ENCODE assay signal across 19 mouse cellular contexts in the genomic region with DNA sequence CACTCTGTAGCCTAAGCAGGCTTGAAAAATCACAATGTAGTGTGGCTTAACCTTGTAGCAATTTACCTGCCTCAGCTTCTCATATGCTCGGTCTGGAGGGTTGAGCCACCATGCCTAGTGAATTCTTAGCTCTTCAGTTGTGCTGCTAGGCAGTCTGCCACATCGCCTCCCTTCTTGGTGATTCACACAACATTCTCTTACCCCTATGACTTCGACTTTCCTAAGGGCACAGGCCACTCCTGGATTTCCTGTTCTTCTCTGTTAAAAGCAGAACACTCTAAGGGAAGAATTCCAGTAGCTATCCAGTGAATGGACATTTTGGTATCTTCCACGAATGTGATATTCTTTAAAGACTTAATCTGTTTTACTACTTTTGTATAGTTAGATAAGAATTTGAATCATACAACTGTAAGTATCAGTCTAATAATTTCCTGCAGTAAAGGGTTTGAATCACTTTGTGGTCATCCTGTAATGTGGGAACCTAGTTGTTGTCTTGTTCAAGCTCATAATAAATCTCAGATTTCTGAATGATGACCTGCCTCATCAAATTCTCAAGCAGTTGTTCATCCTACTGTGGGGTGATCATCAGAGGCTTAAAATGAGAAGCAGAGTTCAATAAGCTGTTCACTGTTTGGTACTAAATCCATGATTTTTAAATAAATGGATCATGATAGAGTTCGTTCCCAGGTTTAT.
DNase-seq lines count a peak whose midpoint lies in the region; ATAC-seq and TF ChIP-seq lines count a peak whose summit lies in the region.
"Had no signal": no experiment of that assay in that cellular context is flagged by ENCODE, and none has a peak within 500 bp of the region (broad histone marks: within the 10 kb centered on the region; RNA-seq: fewer than 3 reads in every experiment).

No protein-coding gene starts in this region.

- H3K79me2 ChIP-seq in C2C12 (ENCODE audit: control insufficient read depth, insufficient read depth), result no peaks in the 10 kb centered on the region

- no peak overlapping the region for H3K9ac ChIP-seq in heart, postnatal 0 days (replicated peaks; ENCODE audit: low read depth, low read length)
- H3K9ac ChIP-seq: embryonic facial prominence, embryonic 12.5 days; hindbrain, embryonic 15.5 days; intestine, embryonic 15.5 days; lung, embryonic 15.5 days; midbrain, embryonic 12.5 days; neural tube, embryonic 13.5 days had no signal

- no peaks in the 10 kb centered on the region for H3K4me1 ChIP-seq in heart, postnatal 0 days (ENCODE audit: control insufficient read depth, insufficient read depth)
- H3K4me1 ChIP-seq: intestine, embryonic 15.5 days; lung, embryonic 15.5 days had no signal

- no peak overlapping the region for H3K4me2 ChIP-seq in heart, postnatal 0 days (ENCODE audit: low read depth, low read length)
- H3K4me2 ChIP-seq: embryonic facial prominence, embryonic 12.5 days; hindbrain, embryonic 15.5 days; intestine, embryonic 15.5 days; liver, embryonic 11.5 days; lung, embryonic 15.5 days; midbrain, embryonic 12.5 days; neural tube, embryonic 13.5 days had no signal

- 56% methylated on average over 5 of the region's 5 CpGs for WGBS in heart, postnatal 0 days

- H3K4me3 ChIP-seq in heart, postnatal 0 days (ENCODE audit: low read depth, low read length), result no peak overlapping the region
- no peak overlapping the region for H3K4me3 ChIP-seq in C2C12 (ENCODE audit: insufficient read depth, poor library complexity, severe bottlenecking)
- H3K4me3 ChIP-seq: embryonic facial prominence, embryonic 12.5 days; hindbrain, embryonic 15.5 days; intestine, embryonic 15.5 days; lung, embryonic 15.5 days; midbrain, embryonic 12.5 days; neural tube, embryonic 13.5 days had no signal

- TF ChIP-seq CTCF in heart, postnatal 0 days (IDR thresholded peaks at IDR 0.05; ENCODE audit: low read depth), result no peak
- no peak for TF ChIP-seq CTCF in C2C12 (IDR thresholded peaks at IDR 0.05; ENCODE audit: control insufficient read depth, insufficient read depth, insufficient read length)

- H3K27me3 ChIP-seq in heart, postnatal 0 days (ENCODE audit: control insufficient read depth, insufficient read depth, low read length), result no peaks in the 10 kb centered on the region
- H3K27me3 ChIP-seq in C2C12 (ENCODE audit: control insufficient read depth, insufficient read depth, insufficient read length), result no peaks in the 10 kb centered on the region
- H3K27me3 ChIP-seq: embryonic facial prominence, embryonic 12.5 days; hindbrain, embryonic 15.5 days; intestine, embryonic 15.5 days; lung, embryonic 15.5 days; midbrain, embryonic 12.5 days; neural tube, embryonic 13.5 days had no signal

- no peak for TF ChIP-seq EP300 in heart, postnatal 0 days (IDR thresholded peaks at IDR 0.05; ENCODE audit: low read depth)

- no peaks in the 10 kb centered on the region for H3K36me3 ChIP-seq in heart, postnatal 0 days (replicated peaks; ENCODE audit: control insufficient read depth, insufficient read depth, low read length)
- H3K36me3 ChIP-seq in C2C12 (ENCODE audit: control insufficient read depth, insufficient read depth), result no peaks in the 10 kb centered on the region
- H3K36me3 ChIP-seq: embryonic facial prominence, embryonic 12.5 days; hindbrain, embryonic 15.5 days; intestine, embryonic 15.5 days; lung, embryonic 15.5 days; midbrain, embryonic 12.5 days; neural tube, embryonic 13.5 days had no signal

- H3K79me3 ChIP-seq in C2C12 (ENCODE audit: low read depth), result no peaks in the 10 kb centered on the region

- intact Hi-C loops in heart, postnatal 25 days (cut with DNase I), result no loop called here
- intact Hi-C loops in left cerebral cortex, postnatal 4 days (cut with DNase I), result no loop called here

- H3ac ChIP-seq in C2C12 (ENCODE audit: control insufficient read depth, insufficient read length, low read depth), result peak overlapping the region; percentile 22

- ATAC-seq in heart, postnatal 0 days (ENCODE audit: insufficient read depth, low read depth), result no peak
- ATAC-seq: forebrain, embryonic 16.5 days; intestine, embryonic 15.5 days had no signal

- peak; percentile 8 to 40 for DNase-seq in adrenal gland, postnatal 36 days
- DNase-seq in adrenal gland, adult 2 months, result no peak
- peak; percentile 35 for DNase-seq in heart, postnatal 0 days (ENCODE audit: low spot score)
- DNase-seq in heart, postnatal 25 days (ENCODE audit: low spot score), result no peak
- peak; percentile 82 for DNase-seq in fibroblast of lung, adult 2 months (ENCODE audit: low read depth)
- no peak for DNase-seq in left cerebral cortex, postnatal 4 days
- DNase-seq: B cell, adult 2 months; cerebellum, postnatal 10 days; heart, postnatal 4 days; kidney, postnatal 4 days had no signal

- H3K9me3 ChIP-seq in heart, postnatal 0 days (replicated peaks; ENCODE audit: control insufficient read depth, low read length), result no peaks in the 10 kb centered on the region
- H3K9me3 ChIP-seq: embryonic facial prominence, embryonic 12.5 days; hindbrain, embryonic 15.5 days; intestine, embryonic 15.5 days; lung, embryonic 15.5 days; midbrain, embryonic 12.5 days; neural tube, embryonic 13.5 days had no signal

- no peak overlapping the region for H3K27ac ChIP-seq in heart, postnatal 0 days (ENCODE audit: low read depth)
- H3K27ac ChIP-seq: embryonic facial prominence, embryonic 12.5 days; hindbrain, embryonic 15.5 days; intestine, embryonic 15.5 days; lung, embryonic 15.5 days; midbrain, embryonic 12.5 days; neural tube, embryonic 13.5 days had no signal

TF ChIP-seq in C2C12, 6 proteins besides CTCF, POLR2A, EP300 and RAD21:
- TF ChIP-seq FOSL1 (IDR thresholded peaks at IDR 0.05; ENCODE audit: insufficient read depth, low read length, poor library complexity, severe bottlenecking) (peak; percentile 56), MAX (IDR thresholded peaks at IDR 0.05) (peak; percentile 62), USF1 (IDR thresholded peaks at IDR 0.05; ENCODE audit: low read depth) (no peak), CEBPB (IDR thresholded peaks at IDR 0.05; ENCODE audit: low read depth) (no peak), MYOD1 (IDR thresholded peaks at IDR 0.05; ENCODE audit: control insufficient read depth, insufficient read length, low read depth) (peak; percentile 32), MYOG (IDR thresholded peaks at IDR 0.05; ENCODE audit: control insufficient read depth, extremely low read depth, insufficient read length) (no peak)
TF ChIP-seq in C2C12: peak in this region for 3.

Comparison
In these comparisons a context has a peak if more than half of its experiments do, and no peak if none do; other contexts are left out.
1. DNase-seq: peak in adrenal gland, postnatal 36 days (2 of 2), heart, postnatal 0 days (single experiment) and fibroblast of lung, adult 2 months (single experiment); none in adrenal gland, adult 2 months (single experiment), heart, postnatal 25 days (single experiment) and left cerebral cortex, postnatal 4 days (single experiment).